Mouse (Mus musculus) gastrocnemius, adult 2 months (tissue): ENCODE measurements around the gene Nmt2. TPM values are rescaled to one million over a fixed set of nuclear protein-coding genes. Genes with fewer than 3 reads are reported as not detected.

Experiments
- DNase-seq: peaks from one replicate; pipeline ENCODE4 v3.0.0; 2022
- H3K27ac ChIP-seq: fragments of 200-600 bp; 2 replicates; pipeline ENCODE4 v1.8.1; 2022; ENCODE audit warnings: mild to moderate bottlenecking
- H3K4me3 ChIP-seq: fragments of 200-600 bp; 2 replicates; pipeline ENCODE4 v1.8.1; 2022; ENCODE audit warnings: mild to moderate bottlenecking, moderate library complexity
- CTCF ChIP-seq: fragments of 200-600 bp; IDR thresholded peaks from 2 replicates; pipeline ENCODE4 v1.8.1; 2022; ENCODE audit warnings: antibody characterized with exemption, mild to moderate bottlenecking, moderate library complexity
- intact Hi-C: fragments of 180-260 bp; cut with DNase I; formaldehyde crosslinking; loops from one replicate; pipeline ENCODE4 v1.15.1; 2025
- long read RNA-seq, 2 experiments: library from polyadenylated mRNA; stranded (forward); transcript quantifications; one replicate each; pipeline ENCODE4 v2.0.0; 2021
- total RNA-seq, 2 experiments: library from RNA; stranded (reverse); gene quantifications; 2 replicates each; pipeline ENCODE4 v1.2.3; 2021

The Nmt2 gene
- 10 to 100 TPM; 11.0 to 12.9 TPM for total RNA-seq
- long read RNA-seq, experiment 1, partial matches to known transcripts = 0 of 4 reads
- long read RNA-seq, experiment 1, other reads (novel, unspliced or antisense) = 0 of 4 reads
- long read RNA-seq, experiment 2, full-length matches to known transcripts = 5 of 6 reads
- long read RNA-seq, experiment 2, partial matches to known transcripts = 0 of 6 reads
- long read RNA-seq, experiment 2, other reads (novel, unspliced or antisense) = 1 of 6 reads

DNA sequence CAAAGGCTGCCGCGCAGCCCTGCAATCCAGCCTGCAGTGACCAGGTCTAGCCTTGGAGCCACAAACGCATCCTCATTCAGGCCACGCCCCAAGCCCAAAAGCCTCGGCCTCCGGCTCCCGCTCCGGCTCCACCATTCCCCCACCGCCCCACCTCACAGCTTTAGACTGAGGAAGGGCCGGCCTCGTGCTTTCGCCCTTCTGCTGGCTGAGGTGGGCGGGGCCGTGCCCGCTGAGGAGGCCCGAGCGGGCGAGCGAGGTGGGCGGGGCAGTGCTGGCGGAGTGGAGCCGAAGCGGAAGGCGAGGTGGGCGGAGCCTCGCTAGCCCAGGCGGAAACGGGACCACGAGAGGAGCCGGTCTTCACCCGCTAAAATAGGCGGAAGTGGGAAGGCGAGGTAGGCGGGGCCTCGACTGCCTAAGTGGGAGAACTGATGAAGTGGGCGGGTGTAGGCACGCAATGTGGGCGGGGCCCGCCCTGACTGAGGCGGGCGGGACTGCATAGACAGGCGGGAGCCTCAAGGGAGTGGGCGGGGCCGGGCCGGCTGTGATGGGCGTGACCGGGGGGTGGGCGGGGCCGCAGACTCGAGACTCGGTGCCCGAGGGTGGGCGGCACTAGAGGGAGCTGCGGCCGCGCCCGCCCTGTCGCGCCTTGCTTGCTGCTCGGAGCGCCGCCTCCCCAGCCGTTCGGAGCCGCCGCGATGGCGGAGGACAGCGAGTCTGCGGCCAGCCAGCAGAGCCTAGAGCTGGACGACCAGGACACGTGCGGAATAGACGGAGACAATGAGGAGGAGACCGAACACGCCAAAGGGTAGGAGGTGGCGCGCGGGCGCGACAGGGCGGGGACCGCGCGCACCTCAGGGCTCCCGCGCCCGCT lies at the start of gene Nmt2:
Gene Nmt2, plus strand, starts transcription at position 611 of the 871 bp plus-strand sequence.
- intact Hi-C loops = loop anchor here (2.0 kb wide), 1 partner anchor 49 kb away; the partner anchor contains the start of gene Rpp38
- peak within 1 kb of the TSS; percentile 94 for H3K27ac ChIP-seq
- H3K4me3 ChIP-seq = peak within 1 kb of the TSS; percentile 99
- peak; percentile 40 for TF ChIP-seq CTCF
- peak; percentile 100 for DNase-seq

DNA sequence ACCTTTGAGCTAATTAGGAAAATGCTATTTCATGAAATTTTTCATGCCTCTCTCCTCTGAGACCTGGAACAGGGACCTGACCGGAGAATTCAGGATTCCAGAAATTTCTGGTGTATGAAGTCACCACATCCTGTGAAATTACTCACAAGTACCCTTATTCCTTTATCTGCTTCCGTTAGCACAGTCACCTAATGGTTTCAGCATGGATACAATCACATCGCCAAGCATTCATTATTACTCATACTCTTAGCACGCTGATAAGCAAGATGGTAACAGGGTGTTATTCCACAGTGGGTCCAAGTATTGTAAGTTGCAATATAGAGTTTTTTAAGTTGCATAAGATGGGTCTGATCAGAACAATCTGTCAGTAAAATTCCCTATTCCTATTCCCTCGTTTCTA lies 44.8 kb upstream of the Nmt2 start:
- TF ChIP-seq CTCF = no peak
- no peak overlapping the region for H3K4me3 ChIP-seq
- no peak for DNase-seq
- no peak overlapping the region for H3K27ac ChIP-seq
- intact Hi-C loops = no loop called here

DNA sequence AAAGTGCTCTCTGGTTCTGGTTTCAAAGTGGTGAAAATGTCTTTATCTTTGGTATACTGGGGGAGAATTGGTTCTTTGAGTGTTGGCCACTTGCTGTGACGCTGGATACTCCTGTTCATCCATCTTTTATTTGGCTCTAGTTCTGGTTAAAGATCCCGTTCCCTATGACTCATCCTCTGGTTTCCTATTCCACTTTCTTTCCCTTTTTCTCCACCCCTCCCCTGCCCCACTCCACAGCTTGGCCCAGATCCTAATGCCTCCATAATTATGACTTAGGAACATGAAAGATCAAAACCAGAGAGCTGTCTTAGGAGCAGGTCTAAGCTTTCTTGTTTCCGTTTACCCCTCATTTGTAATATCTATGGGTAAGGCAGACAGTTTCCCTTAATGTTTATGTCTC lies 39.8 kb upstream of the Nmt2 start:
- Histone ChIP-seq H3K4me3 (no peak overlapping the region), H3K27ac (no peak overlapping the region)
- no peak for TF ChIP-seq CTCF
- intact Hi-C loops = no loop called here
- DNase-seq = no peak

DNA sequence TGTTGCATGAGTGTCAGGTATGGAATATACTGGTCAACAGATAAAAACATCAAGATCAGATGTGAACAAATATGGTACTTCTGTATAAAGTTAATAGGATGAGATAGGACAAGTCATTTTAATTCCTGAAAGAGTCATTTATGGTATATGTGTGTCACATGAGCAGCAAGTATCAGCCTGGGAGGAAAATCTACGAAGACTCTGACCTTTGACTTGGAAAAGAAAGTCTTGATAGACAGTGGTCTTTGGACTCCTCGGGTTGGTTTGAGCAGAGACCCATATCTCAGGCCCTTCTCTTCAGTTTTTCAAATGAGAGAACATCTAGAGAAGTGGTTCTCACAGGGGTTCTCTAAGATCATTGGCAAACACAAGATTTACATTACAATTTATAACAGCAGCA lies 32.7 kb upstream of the Nmt2 start:
- Histone ChIP-seq H3K27ac (no peak overlapping the region), H3K4me3 (no peak overlapping the region)
- no peak for DNase-seq
- no peak for TF ChIP-seq CTCF
- intact Hi-C loops = no loop called here

GRCm38 (mm10) chr2:3266466-3266865 lies 17.5 kb upstream of the Nmt2 start:
- no peak for DNase-seq
- intact Hi-C loops = no loop called here
- H3K4me3 ChIP-seq = no peak overlapping the region
- H3K27ac ChIP-seq = no peak overlapping the region
- TF ChIP-seq CTCF = no peak

- TF ChIP-seq CTCF = no peak
- DNase-seq = no peak
These were observed 16.1 kb upstream of the Nmt2 start for GRCm38 (mm10) chr2:3267879-3268278.

GRCm38 (mm10) chr2:3273349-3273748 lies 10.7 kb upstream of the Nmt2 start:
- no peak overlapping the region for H3K4me3 ChIP-seq
- DNase-seq = no peak
- intact Hi-C loops = no loop called here

More at GRCm38 (mm10) chr2:3267879-3268278, 16.1 kb upstream of the Nmt2 start:
- intact Hi-C loops = no loop called here
- no peak overlapping the region for H3K4me3 ChIP-seq
- H3K27ac ChIP-seq = no peak overlapping the region

GRCm38 (mm10) chr2:3276106-3276505 lies 7.9 kb upstream of the Nmt2 start:
- H3K27ac ChIP-seq = no peak overlapping the region
- no peak for DNase-seq
- no peak overlapping the region for H3K4me3 ChIP-seq
- no peak for TF ChIP-seq CTCF
- intact Hi-C loops = no loop called here

More at GRCm38 (mm10) chr2:3273349-3273748, 10.7 kb upstream of the Nmt2 start:
- TF ChIP-seq CTCF = no peak
- no peak overlapping the region for H3K27ac ChIP-seq

DNA sequence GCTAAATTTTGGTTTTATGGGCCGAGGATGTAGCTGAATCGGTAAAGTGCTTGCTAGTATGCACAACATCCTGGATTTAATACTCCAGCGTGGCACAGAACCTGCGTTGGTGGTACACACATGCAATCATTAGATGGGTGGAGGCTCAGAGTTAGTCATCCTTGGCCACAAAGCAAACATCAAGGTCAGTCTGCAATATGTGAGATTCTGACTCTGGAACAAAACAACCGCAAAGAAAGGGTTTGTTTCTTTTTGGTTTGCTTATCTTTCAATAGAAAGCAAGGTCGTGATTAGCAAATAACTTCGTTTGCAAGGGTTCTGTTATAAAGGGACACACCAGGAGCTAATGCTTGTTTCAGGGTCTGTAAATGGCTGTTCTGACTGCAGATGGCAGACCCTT lies 6.5 kb upstream of the Nmt2 start:
- Histone ChIP-seq H3K4me3 (no peak overlapping the region), H3K27ac (no peak overlapping the region)
- intact Hi-C loops = no loop called here
- no peak for DNase-seq
- TF ChIP-seq CTCF = no peak

DNA sequence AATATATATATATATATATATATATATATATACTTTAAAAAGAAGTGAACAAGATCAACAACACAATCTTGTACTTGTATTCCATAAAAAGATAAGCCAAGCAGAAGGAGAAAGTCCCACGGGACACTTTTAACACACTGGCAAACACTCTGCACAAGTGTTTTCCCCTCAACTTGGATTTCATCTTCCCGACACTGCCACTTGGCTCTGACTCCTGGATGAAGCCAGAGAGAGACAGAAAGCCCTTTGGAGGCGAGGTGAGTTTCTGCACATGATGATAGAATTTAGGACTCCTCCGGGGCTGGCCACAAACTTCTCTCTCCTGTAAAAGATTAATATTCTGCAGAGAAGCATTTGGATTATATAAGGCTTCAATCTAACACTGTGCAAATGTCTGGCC lies 2.7 kb upstream of the Nmt2 start:
- peak overlapping the region; percentile 62; the same call in 1 of the 2 replicates for H3K27ac ChIP-seq
- intact Hi-C loops = no loop called here
- no peak overlapping the region; the same call in 1 of the 2 replicates for H3K4me3 ChIP-seq
- peak; percentile 57 for DNase-seq
- no peak for TF ChIP-seq CTCF

DNA sequence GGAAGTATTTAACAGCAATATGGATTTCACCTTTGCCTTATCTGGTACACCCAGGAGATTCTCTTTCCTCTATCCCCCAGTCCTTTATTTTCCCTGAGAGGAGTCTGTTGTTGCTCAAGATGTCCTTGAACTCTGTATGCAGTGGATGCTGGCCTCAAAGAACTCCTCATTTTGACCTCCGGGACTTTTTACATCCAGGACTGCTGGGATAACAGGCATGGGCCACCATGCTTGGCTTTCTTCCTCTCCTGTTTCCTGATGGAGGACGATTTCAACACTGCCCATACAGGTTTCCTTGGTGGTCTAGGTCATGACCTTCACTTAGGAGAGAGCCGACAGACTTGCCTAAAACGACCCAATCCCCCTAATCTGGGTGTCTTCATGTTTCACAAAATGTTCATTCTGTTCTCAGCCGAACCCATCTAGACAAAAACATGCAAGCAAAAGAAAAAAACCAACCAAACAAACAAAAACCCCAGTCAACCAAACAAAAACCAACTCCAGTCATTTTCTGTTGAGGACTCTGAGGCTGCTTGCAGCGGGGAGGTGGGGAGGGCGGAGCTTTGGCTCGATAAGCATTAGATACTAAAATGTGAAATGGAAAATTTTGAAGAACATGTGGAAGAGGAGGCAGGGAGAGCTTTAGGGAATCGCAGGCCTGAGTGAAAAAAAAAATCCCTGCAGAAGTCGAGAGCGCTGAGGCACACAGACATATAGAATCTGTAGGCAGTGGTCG lies 978 bp upstream of the Nmt2 start:
- Histone ChIP-seq H3K27ac (peak overlapping the region; percentile 89), H3K4me3 (peak overlapping the region; percentile 99)
- intact Hi-C loops = no loop called here
- no peak for TF ChIP-seq CTCF
- no peak for DNase-seq

GRCm38 (mm10) chr2:3284473-3285180 lies 615 bp downstream of the Nmt2 start:
- TF ChIP-seq CTCF = no peak
- H3K27ac ChIP-seq = peak overlapping the region; percentile 94
- DNase-seq = peak; percentile 75
- peak overlapping the region; percentile 99 for H3K4me3 ChIP-seq
- intact Hi-C loops = loop anchor here (2.0 to 5.0 kb wide), 2 partner anchors 48 to 133 kb away; partner anchors contain the start of gene Rpp38
